In genomic region chr17:86713591-86713990, GRCm38 (mm10) we compare ENCODE assay signal across 9 mouse cellular contexts. TPM values are rescaled to one million over a fixed set of nuclear protein-coding genes. Genes with fewer than 3 reads are reported as not detected.
A peak's percentile ranks its signal among the peaks of the same experiment; 100 is the strongest.
DNase-seq lines count a peak whose midpoint lies in the region.
"Had no signal": no experiment of that assay in that cellular context is flagged by ENCODE, and none has a peak within 500 bp of the region (broad histone marks: within the 10 kb centered on the region; RNA-seq: fewer than 3 reads in every experiment).

No protein-coding gene starts in this region.

- peak; percentile 25 for DNase-seq in gastrocnemius, postnatal 25 days
- no peak for DNase-seq in gastrocnemius, postnatal 4 days (ENCODE audit: low spot score in 2 of 2)
- DNase-seq in heart, postnatal 25 days (ENCODE audit: low spot score): peak; percentile 48
- peak; percentile 43 for DNase-seq in lung, postnatal 14 days
- DNase-seq in right cerebral cortex, postnatal 14 days: no peak
- DNase-seq in urinary bladder, postnatal 10 days (ENCODE audit: low spot score): no peak
- no peak for DNase-seq in frontal cortex, postnatal 36 days (ENCODE audit: low spot score in 2 of 2)

- intact Hi-C loops in heart, postnatal 25 days (cut with DNase I): loop anchor here (5.0 kb wide), 1 partner anchor 39 kb away; the partner anchor contains the start of gene Epas1

- H3K4me1 ChIP-seq in brown adipose tissue, adult 24 weeks (ENCODE audit: control insufficient read depth, insufficient read depth, insufficient read length, low read length): peaks cover 27% of the 10 kb centered on the region
- H3K4me1 ChIP-seq: limb, embryonic 13.5 days had no signal

- H3K27ac ChIP-seq in brown adipose tissue, adult 24 weeks (replicated peaks; ENCODE audit: low read depth, low read length): 0 out of 2 replicates have a peak overlapping the region, but pooled peaks have one; percentile 10
- H3K27ac ChIP-seq: limb, embryonic 13.5 days had no signal

- H3K4me3 ChIP-seq in brown adipose tissue, adult 24 weeks (ENCODE audit: insufficient read depth, low read depth, low read length): no peak overlapping the region
- H3K4me3 ChIP-seq: limb, embryonic 13.5 days had no signal

RNA-seq across cellular contexts. Expression of gene Epas1, which starts 39.9 kb away (rescaled TPM):
- 100 to 1,000 TPM in 1 of 2 experiments, 10 to 100 TPM in 1; 91.3 to 110 TPM for total RNA-seq in gastrocnemius, postnatal 25 days (2021)
- 10 to 100 TPM; 51.0 to 57.3 TPM for total RNA-seq in gastrocnemius, postnatal 4 days (2021)
- 196 and 238 TPM in 2 replicates for polyA plus RNA-seq in brown adipose tissue, adult 24 weeks (2012; ENCODE audit: insufficient read depth, insufficient read length, missing spikeins)
- total RNA-seq in heart, postnatal 25 days (2021): 100 to 1,000 TPM; 235 to 266 TPM

Comparison
In these comparisons a context has a peak if more than half of its experiments do, and no peak if none do; other contexts are left out.
1. DNase-seq: peak in gastrocnemius, postnatal 25 days (single experiment), heart, postnatal 25 days (single experiment) and lung, postnatal 14 days (single experiment); none in gastrocnemius, postnatal 4 days (0 of 2), right cerebral cortex, postnatal 14 days (single experiment), urinary bladder, postnatal 10 days (single experiment) and frontal cortex, postnatal 36 days (0 of 2).